Mouse (Mus musculus) lung, adult 2 months (tissue): ENCODE data around the gene Tex21. TPM values are rescaled to one million over a fixed set of nuclear protein-coding genes. Genes with fewer than 3 reads are reported as not detected.

Experiments used
- DNase-seq: peaks from one replicate; pipeline ENCODE4 v3.0.0; 2022
- H3K4me1 ChIP-seq: fragments of 200-500 bp; 2 replicates; pipeline ENCODE4 v1.6.1; 2011; ENCODE audit warnings: low read length; ENCODE audit not compliant: control insufficient read depth, insufficient read depth
- H3K4me3 ChIP-seq: fragments of 200-500 bp; replicated peaks from 2 replicates; pipeline ENCODE3; 2011; ENCODE audit warnings: low read depth, mild to moderate bottlenecking, control low read depth, low read length; ENCODE audit errors: extremely low read depth
- CTCF ChIP-seq: fragments of 200-500 bp; IDR thresholded peaks from 2 replicates; pipeline ENCODE4 v1.5.1; 2011; ENCODE audit warnings: mild to moderate bottlenecking, low read length, control low read depth; ENCODE audit not compliant: insufficient read depth
- POLR2A ChIP-seq: fragments of 200-500 bp; IDR thresholded peaks from 2 replicates; pipeline ENCODE4 v1.6.1; 2011; ENCODE audit warnings: low read depth, mild to moderate bottlenecking, control low read depth, low read length, borderline replicate concordance; ENCODE audit errors: extremely low read depth
- WGBS: fragments of 180-500 bp; shearing (Covaris S2); methylation state at CpG from one replicate; pipeline ENCODE4 v1.1.7; 2018; 5-methylcytosine and 5-hydroxymethylcytosine counted together
- polyA plus RNA-seq: library from polyadenylated mRNA; depleted of rRNA; stranded (reverse); fragments of >200 nt; gene quantifications from 2 replicates; pipeline ENCODE4 v1.2.3, GENCODE M21; 2012

The Tex21 gene
- polyA plus RNA-seq, 1 experiment, result not detected

GRCm38 (mm10) chr12:76209429-76209974 lies 37.0 kb downstream of the Tex21 start:
- Histone ChIP-seq H3K4me3 (no peak overlapping the region), H3K4me1 (no peaks in the 10 kb centered on the region)
- DNase-seq, result no peak
- TF ChIP-seq CTCF, result no peak
- WGBS, result 97% methylated on average over 5 of the region's 5 CpGs

GRCm38 (mm10) chr12:76200326-76200725 lies 46.2 kb downstream of the Tex21 start:
- Histone ChIP-seq H3K4me3 (no peak overlapping the region), H3K4me1 (peaks cover 4% of the 10 kb centered on the region; the same call in 1 of the 2 replicates)
- TF ChIP-seq POLR2A (no peak), CTCF (no peak)
- no peak for DNase-seq
- WGBS, result 70% methylated on average over 4 of the region's 4 CpGs

- no peak for TF ChIP-seq POLR2A
- no peak for TF ChIP-seq CTCF
- no peak for DNase-seq
- Histone ChIP-seq H3K4me3 (no peak overlapping the region), H3K4me1 (peaks cover 4% of the 10 kb centered on the region; the same call in 1 of the 2 replicates)
- 54% methylated on average over 8 of the region's 8 CpGs for WGBS
These were observed 49.5 kb downstream of the Tex21 start for GRCm38 (mm10) chr12:76197071-76197470.

- no peak overlapping the region for H3K4me3 ChIP-seq
- TF ChIP-seq POLR2A (no peak), CTCF (peak; percentile 36; the same call in 1 of the 2 replicates)
- H3K4me1 ChIP-seq, result peaks cover 4% of the 10 kb centered on the region; the same call in 1 of the 2 replicates
- DNase-seq, result peak; percentile 68
- 12% methylated on average over 6 of the region's 6 CpGs for WGBS
These were observed 49.9 kb downstream of the Tex21 start for GRCm38 (mm10) chr12:76196709-76197054.

GRCm38 (mm10) chr12:76195912-76196708 lies 50.4 kb downstream of the Tex21 start:
- peaks cover 4% of the 10 kb centered on the region; the same call in 1 of the 2 replicates for H3K4me1 ChIP-seq
- TF ChIP-seq POLR2A, result peak; percentile 30; the same call in 1 of the 2 replicates
- no peak for TF ChIP-seq CTCF
- DNase-seq, result peak; percentile 88
- H3K4me3 ChIP-seq, result peak overlapping the region; percentile 25
- under 1% methylated on average over 22 of the region's 22 CpGs for WGBS

GRCm38 (mm10) chr12:76194526-76194925 lies 52.0 kb downstream of the Tex21 start:
- TF ChIP-seq POLR2A (no peak), CTCF (no peak)
- no peak for DNase-seq
- 22% methylated on average over 3 of the region's 3 CpGs for WGBS
- Histone ChIP-seq H3K4me1 (peaks cover 4% of the 10 kb centered on the region; the same call in 1 of the 2 replicates), H3K4me3 (no peak overlapping the region)

- DNase-seq, result peak; percentile 18
- H3K4me3 ChIP-seq, result no peak overlapping the region
- 45% methylated on average over 11 of the region's 11 CpGs for WGBS
- no peaks in the 10 kb centered on the region for H3K4me1 ChIP-seq
- peak; percentile 34; the same call in 1 of the 2 replicates for TF ChIP-seq CTCF
- no peak for TF ChIP-seq POLR2A
These were observed 55.6 kb downstream of the Tex21 start for GRCm38 (mm10) chr12:76190940-76191339.

GRCm38 (mm10) chr12:76187849-76188248 lies 58.7 kb downstream of the Tex21 start:
- no peak for DNase-seq
- Histone ChIP-seq H3K4me1 (no peaks in the 10 kb centered on the region), H3K4me3 (no peak overlapping the region)
- WGBS, result 37% methylated on average over 8 of the region's 8 CpGs
- TF ChIP-seq POLR2A (no peak), CTCF (peak; percentile 53; the same call in 1 of the 2 replicates)

GRCm38 (mm10) chr12:76186473-76186872 lies 60.1 kb downstream of the Tex21 start:
- no peak overlapping the region for H3K4me3 ChIP-seq
- TF ChIP-seq POLR2A (no peak), CTCF (no peak)
- WGBS, result 83% methylated on average over 1 of the region's 1 CpGs
- H3K4me1 ChIP-seq, result no peaks in the 10 kb centered on the region
- no peak for DNase-seq

GRCm38 (mm10) chr12:76185167-76185816 lies 61.3 kb downstream of the Tex21 start:
- TF ChIP-seq CTCF (no peak), POLR2A (no peak)
- no peak for DNase-seq
- 67% methylated on average over 10 of the region's 10 CpGs for WGBS
- Histone ChIP-seq H3K4me3 (no peak overlapping the region), H3K4me1 (no peaks in the 10 kb centered on the region)
